Mouse (Mus musculus) CH12.LX (cell line): ENCODE data around the gene Maml1. TPM values are rescaled to one million over a fixed set of nuclear protein-coding genes. Genes with fewer than 3 reads are reported as not detected.
A peak's percentile ranks its signal among the peaks of the same experiment; 100 is the strongest.

Source experiments
- DNase-seq: peaks from one replicate; pipeline ENCODE4 v3.0.0-alpha.2; 2013; ENCODE audit errors: extremely low read depth
- H3K27ac ChIP-seq: 2 replicates; pipeline ENCODE4 v1.5.1; 2012; ENCODE audit warnings: low read depth, mild to moderate bottlenecking, control low read depth, moderate library complexity; ENCODE audit not compliant: insufficient read depth
- H3K27me3 ChIP-seq: replicated peaks from 2 replicates; pipeline ENCODE3; 2012; ENCODE audit warnings: inconsistent platforms
- H3K36me3 ChIP-seq, 2 experiments: replicated peaks in 1 of 2; 2 replicates each; pipeline versions ENCODE3 to v1.6.1; 2012; ENCODE audit warnings: inconsistent platforms in 1 of 2, low read length in 1 of 2, mild to moderate bottlenecking in 1 of 2, mixed read lengths in 1 of 2, moderate library complexity in 1 of 2; ENCODE audit not compliant: control insufficient read depth in 1 of 2, insufficient read depth in 1 of 2
- H3K4me1 ChIP-seq, 2 experiments: 2 replicates each; pipeline ENCODE4 v1.6.1; 2012; ENCODE audit warnings: inconsistent platforms in 1 of 2, moderate library complexity in 1 of 2; ENCODE audit not compliant: insufficient read depth in 2 of 2, control insufficient read depth in 1 of 2
- H3K4me2 ChIP-seq: 2 replicates; pipeline ENCODE4 v1.6.1; 2012; ENCODE audit warnings: low read depth, mild to moderate bottlenecking, control low read depth; ENCODE audit not compliant: poor library complexity, insufficient read depth, severe bottlenecking
- H3K4me3 ChIP-seq, 3 experiments: fragments of 150-350 bp in 1 of 3; sonication (generic) in 1 of 3; replicated peaks in 1 of 3; 2 replicates each; pipeline versions ENCODE3 to v1.5.1; 2011 to 2012; ENCODE audit warnings: low read depth in 2 of 3, low read length in 2 of 3, mild to moderate bottlenecking in 2 of 3, moderate library complexity in 2 of 3, control low read depth in 1 of 3, improper control_type of control experiment in 1 of 3, inconsistent platforms in 1 of 3, mixed read lengths in 1 of 3; ENCODE audit not compliant: poor library complexity in 1 of 3
- H3K79me2 ChIP-seq: replicated peaks from 2 replicates; pipeline ENCODE4 v1.6.1; 2012; ENCODE audit warnings: mild to moderate bottlenecking, moderate library complexity; ENCODE audit not compliant: control insufficient read depth, poor library complexity, insufficient read depth, severe bottlenecking; ENCODE audit errors: extremely low read depth
- H3K9ac ChIP-seq: 2 replicates; pipeline ENCODE4 v1.6.1; 2012; ENCODE audit warnings: low read depth, mild to moderate bottlenecking, control low read depth, moderate library complexity; ENCODE audit not compliant: insufficient read depth
- H3K9me3 ChIP-seq: replicated peaks from 2 replicates; pipeline ENCODE3; 2012; ENCODE audit warnings: low read length, inconsistent platforms, mixed read lengths
- CHD2 ChIP-seq: IDR thresholded peaks from 2 replicates; pipeline ENCODE4 v1.6.1; 2011; ENCODE audit warnings: low read length, improper control_type of control experiment
- ELF1 ChIP-seq: IDR thresholded peaks from 2 replicates; pipeline ENCODE4 v1.6.1; 2014; ENCODE audit warnings: low read depth, mild to moderate bottlenecking, inconsistent platforms, low read length, improper control_type of control experiment
- EP300 ChIP-seq: IDR thresholded peaks from 2 replicates; pipeline ENCODE4 v1.6.1; 2011; ENCODE audit warnings: low read length, improper control_type of control experiment
- GABPA ChIP-seq: IDR thresholded peaks from 2 replicates; pipeline ENCODE4 v1.6.1; 2012; ENCODE audit warnings: low read depth, low read length, improper control_type of control experiment, inconsistent platforms; ENCODE audit not compliant: insufficient replicate concordance
- MAFK ChIP-seq: IDR thresholded peaks from 2 replicates; pipeline ENCODE4 v1.6.1; 2011; ENCODE audit warnings: low read length, improper control_type of control experiment; ENCODE audit not compliant: insufficient replicate concordance
- MXI1 ChIP-seq: IDR thresholded peaks from 2 replicates; pipeline ENCODE4 v1.6.1; 2011; ENCODE audit warnings: mild to moderate bottlenecking, low read depth, low read length, improper control_type of control experiment
- NELFE ChIP-seq: IDR thresholded peaks from 2 replicates; pipeline ENCODE4 v1.6.1; 2011; ENCODE audit warnings: low read depth, low read length, improper control_type of control experiment
- PAX5 ChIP-seq: IDR thresholded peaks from 2 replicates; pipeline ENCODE4 v1.6.1; 2012; ENCODE audit warnings: low read length, inconsistent platforms, mixed read lengths
- POLR2AphosphoS2 ChIP-seq: IDR thresholded peaks from 2 replicates; pipeline ENCODE4 v1.6.1; 2011; ENCODE audit warnings: low read depth, low read length, improper control_type of control experiment
- RAD21 ChIP-seq: IDR thresholded peaks from 2 replicates; pipeline ENCODE4 v1.6.1; 2011; ENCODE audit warnings: low read depth, mild to moderate bottlenecking, low read length, improper control_type of control experiment, moderate library complexity
- TCF12 ChIP-seq: IDR thresholded peaks from 2 replicates; pipeline ENCODE4 v1.6.1; 2014; ENCODE audit warnings: low read depth, mild to moderate bottlenecking, inconsistent platforms, low read length, improper control_type of control experiment
- USF1 ChIP-seq: IDR thresholded peaks from 2 replicates; pipeline ENCODE4 v1.6.1; 2014; ENCODE audit warnings: low read depth, mild to moderate bottlenecking, inconsistent platforms, low read length, improper control_type of control experiment
- ZC3H11A ChIP-seq: IDR thresholded peaks from 2 replicates; pipeline ENCODE4 v1.6.1; 2012; ENCODE audit warnings: low read depth, mild to moderate bottlenecking, inconsistent platforms, low read length, improper control_type of control experiment
- ZNF384 ChIP-seq: IDR thresholded peaks from 2 replicates; pipeline ENCODE4 v1.6.1; 2012; ENCODE audit warnings: low read depth, low read length, improper control_type of control experiment, inconsistent platforms
- dilution Hi-C: fragments of 300-500 bp; cut with MboI; formaldehyde crosslinking; loops from 2 replicates; pipeline ENCODE4 v1.14.3; 2020; ENCODE audit warnings: low sequenced_read_pairs; ENCODE audit not compliant: extremely low pct_unique_long_range_greater_than_20kb, extremely low pct_ligation_motif_present
- in situ Hi-C: fragments of 300-500 bp; cut with MboI; formaldehyde crosslinking; loops from 3 replicates; pipeline ENCODE4 v1.14.3; 2019; ENCODE audit warnings: low sequenced_read_pairs, low pct_ligation_motif_present, low pct_unique_long_range_greater_than_20kb, mixed read lengths
- polyA plus RNA-seq: library from polyadenylated mRNA; unstranded; fragments of >175 nt; gene quantifications from 2 replicates; pipeline ENCODE4 v1.2.1, GENCODE M21; 2012; ENCODE audit warnings: low read depth; ENCODE audit not compliant: insufficient read length
- total RNA-seq, 2 experiments: library from RNA; depleted of rRNA; stranded (reverse); fragments of 300-350 nt in 1 of 2; fragments of >200 nt in 1 of 2; gene quantifications; 2 replicates each; pipeline ENCODE4 v1.2.3; 2012 to 2014

Gene Maml1
- total and polyA plus RNA-seq, 3 experiments: 2.2 to 9.7 (median 5.4) TPM

DNA sequence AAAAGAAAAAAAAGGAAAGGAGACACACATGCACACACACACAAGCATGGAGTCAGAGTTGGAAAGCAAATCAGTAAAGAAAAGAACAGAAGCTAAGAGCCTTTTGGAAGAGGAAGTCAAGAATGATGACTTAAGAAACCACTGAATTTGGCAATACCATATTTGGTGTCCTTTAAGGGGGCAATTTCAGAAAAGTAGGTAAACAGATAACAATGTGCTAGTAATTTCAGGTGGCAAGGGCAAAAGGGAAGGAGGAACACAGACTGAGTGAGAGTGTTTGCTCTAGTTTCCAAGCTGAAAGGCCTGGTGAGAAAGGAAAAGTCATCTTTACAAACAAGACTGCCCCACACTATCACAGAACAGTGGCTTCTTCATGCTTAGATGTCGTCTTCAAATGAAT, 5.7 kb downstream of the Maml1 start:
- no peak for DNase-seq
- peak overlapping the region; percentile 11; the same call in 1 of the 2 replicates for H3K4me2 ChIP-seq
- TF ChIP-seq EP300 (0 out of 2 replicates have a peak, but pooled peaks have one; percentile 39), GABPA (no peak), ELF1 (0 out of 2 replicates have a peak, but pooled peaks have one; percentile 9), USF1 (no peak), ZNF384 (0 out of 2 replicates have a peak, but pooled peaks have one; percentile 16)
- TF ChIP-seq, all 38 proteins: peak for 3
- Histone ChIP-seq H3K4me1 (peaks cover 12 to 55% of the 10 kb centered on the region in 2 experiments), H3K36me3 (peaks cover 23 to 51% of the 10 kb centered on the region in 2 experiments), H3K79me2 (peaks cover 44% of the 10 kb centered on the region), H3K27ac (peak overlapping the region; percentile 35; the same call in 1 of the 2 replicates), H3K27me3 (no peaks in the 10 kb centered on the region), H3K4me3 (no peak overlapping the region), H3K9ac (0 out of 2 replicates have a peak overlapping the region, but pooled peaks have one; percentile 24), H3K9me3 (peaks cover 7% of the 10 kb centered on the region)
- in situ Hi-C loops: no loop called here
- dilution Hi-C loops: no loop called here

DNA sequence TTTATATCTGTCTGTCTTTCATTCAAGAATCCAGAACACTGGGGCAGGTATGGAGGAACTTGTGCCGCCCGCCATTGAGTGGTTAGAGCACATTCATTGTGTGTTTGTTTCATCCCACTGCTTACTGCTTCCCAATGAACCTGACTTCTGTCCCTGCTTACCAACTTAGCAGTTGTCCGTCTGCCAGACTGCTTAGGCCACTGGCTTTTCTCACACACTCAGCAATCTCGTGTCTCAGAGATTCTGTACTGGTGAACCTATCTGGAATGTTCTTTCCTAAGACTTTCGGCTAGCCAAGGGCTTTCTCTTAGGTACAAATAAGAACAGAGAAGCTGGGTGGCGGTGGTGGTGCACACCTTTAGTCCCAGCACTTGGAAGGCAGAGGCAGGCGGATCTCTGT, 6.4 kb downstream of the Maml1 start:
- in situ Hi-C loops (no loop called here), dilution Hi-C loops (no loop called here)
- peaks cover 7% of the 10 kb centered on the region for H3K9me3 ChIP-seq
- no peak overlapping the region for H3K27ac ChIP-seq
- no peak overlapping the region for H3K9ac ChIP-seq
- TF ChIP-seq POLR2AphosphoS2 (no peak), PAX5 (no peak), CHD2 (no peak), RAD21 (no peak), USF1 (no peak), NELFE (no peak), MAFK (no peak), TCF12 (no peak), MXI1 (no peak), ZC3H11A (no peak)
- H3K4me1 ChIP-seq: peaks cover 12 to 59% of the 10 kb centered on the region in 2 experiments
- no peak for DNase-seq
- H3K4me3 ChIP-seq: no peak overlapping the region
- H3K4me2 ChIP-seq: no peak overlapping the region
- H3K27me3 ChIP-seq: no peaks in the 10 kb centered on the region
- H3K36me3 ChIP-seq: peaks cover 28 to 59% of the 10 kb centered on the region in 2 experiments
- H3K79me2 ChIP-seq: peaks cover 37% of the 10 kb centered on the region
